Comparison of ENCODE assay signal across 8 mouse cellular contexts in the genomic region with DNA sequence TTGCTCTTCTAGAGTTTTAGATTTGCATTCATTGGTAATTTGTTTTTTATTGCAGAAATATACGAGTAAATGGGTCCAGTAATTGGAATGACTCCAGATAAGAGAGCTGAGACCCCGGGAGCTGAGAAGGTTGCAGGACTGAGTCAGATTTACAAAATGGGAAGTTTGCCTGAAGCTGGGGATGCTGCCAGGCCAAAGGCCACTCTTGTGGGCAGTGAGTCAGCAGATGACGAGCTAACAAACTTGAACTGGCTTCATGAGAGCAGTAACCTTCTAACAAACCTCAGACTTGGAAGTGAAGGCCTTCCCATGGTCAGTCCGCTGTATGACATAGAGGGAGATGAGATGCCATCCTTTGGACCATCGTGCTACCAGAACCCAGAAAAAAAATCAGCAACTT. TPM values are rescaled to one million over a fixed set of nuclear protein-coding genes. Genes with fewer than 3 reads are reported as not detected.
A peak's percentile ranks its signal among the peaks of the same experiment; 100 is the strongest.
DNase-seq lines count a peak whose midpoint lies in the region; ATAC-seq and TF ChIP-seq lines count a peak whose summit lies in the region.

No protein-coding gene starts in this region.

- H3K9ac ChIP-seq in lung, postnatal 0 days (replicated peaks; ENCODE audit: low read depth) = no peak overlapping the region
- no peak overlapping the region for H3K9ac ChIP-seq in forebrain, embryonic 12.5 days
- H3K9ac ChIP-seq in forebrain, postnatal 0 days = no peak overlapping the region

- H3K27me3 ChIP-seq in lung, postnatal 0 days (replicated peaks; ENCODE audit: insufficient read depth, low read length) = no peaks in the 10 kb centered on the region
- no peaks in the 10 kb centered on the region for H3K27me3 ChIP-seq in forebrain, embryonic 12.5 days
- no peaks in the 10 kb centered on the region for H3K27me3 ChIP-seq in forebrain, postnatal 0 days (ENCODE audit: insufficient read depth, low read length)

- no peaks in the 10 kb centered on the region; the same call in 1 of the 2 replicates for H3K36me3 ChIP-seq in lung, postnatal 0 days (ENCODE audit: insufficient read depth, low read length)
- H3K36me3 ChIP-seq in forebrain, embryonic 12.5 days (replicated peaks) = peaks cover 8% of the 10 kb centered on the region
- H3K36me3 ChIP-seq in forebrain, postnatal 0 days (ENCODE audit: insufficient read depth) = peaks cover 4% of the 10 kb centered on the region; the same call in 1 of the 2 replicates

- no peak overlapping the region for H3K4me2 ChIP-seq in lung, postnatal 0 days (replicated peaks; ENCODE audit: low read depth, low read length)
- H3K4me2 ChIP-seq in forebrain, embryonic 12.5 days = no peak overlapping the region
- no peak overlapping the region for H3K4me2 ChIP-seq in forebrain, postnatal 0 days (ENCODE audit: low read depth)

- intact Hi-C loops in left cerebral cortex, postnatal 36 days (cut with DNase I) = no loop called here

- H3K4me1 ChIP-seq in lung, postnatal 0 days (ENCODE audit: insufficient read depth, low read depth, low read length) = peaks cover 3% of the 10 kb centered on the region; the same call in 1 of the 2 replicates
- H3K4me1 ChIP-seq in forebrain, embryonic 12.5 days = no peaks in the 10 kb centered on the region
- H3K4me1 ChIP-seq in forebrain, postnatal 0 days (ENCODE audit: insufficient read depth) = no peaks in the 10 kb centered on the region

- H3K4me3 ChIP-seq in lung, postnatal 0 days (ENCODE audit: low read depth, low read length) = no peak overlapping the region
- no peak overlapping the region for H3K4me3 ChIP-seq in forebrain, embryonic 12.5 days (replicated peaks)
- H3K4me3 ChIP-seq in forebrain, postnatal 0 days (ENCODE audit: low read depth, low read length) = no peak overlapping the region

- TF ChIP-seq EP300 in lung, postnatal 0 days (IDR thresholded peaks at IDR 0.05) = no peak

- H3K27ac ChIP-seq in lung, postnatal 0 days (ENCODE audit: low read length) = no peak overlapping the region
- no peak overlapping the region for H3K27ac ChIP-seq in forebrain, embryonic 12.5 days
- H3K27ac ChIP-seq in forebrain, postnatal 0 days (ENCODE audit: low read depth, low read length) = no peak overlapping the region

- peak; percentile 98 for DNase-seq in NIH3T3 (ENCODE audit: low read depth)
- DNase-seq in adrenal gland, postnatal 25 days = peak; percentile 85
- peak; percentile 56 to 76 for DNase-seq in heart, adult 9 months (ENCODE audit: low spot score in 2 of 2)
- DNase-seq in lung, postnatal 0 days (ENCODE audit: low spot score) = peak; percentile 68
- DNase-seq in left cerebral cortex, postnatal 36 days (ENCODE audit: low spot score in 2 of 2) = no peak
- no peak for DNase-seq in forebrain, postnatal 0 days
- DNase-seq in layer of hippocampus, adult 9-10 months (ENCODE audit: low spot score) = no peak

- 43% methylated on average over 5 of the region's 5 CpGs for WGBS in lung, postnatal 0 days
- WGBS in forebrain, embryonic 12.5 days = 94% methylated on average over 5 of the region's 5 CpGs
- WGBS in forebrain, postnatal 0 days = 75% methylated on average over 5 of the region's 5 CpGs

- ATAC-seq in lung, postnatal 0 days = peak; percentile 54
- no peak for ATAC-seq in forebrain, embryonic 12.5 days (ENCODE audit: low FRiP score)
- no peak for ATAC-seq in forebrain, postnatal 0 days

- H3K9me3 ChIP-seq in lung, postnatal 0 days (ENCODE audit: low read length) = no peaks in the 10 kb centered on the region
- H3K9me3 ChIP-seq in forebrain, embryonic 12.5 days = no peaks in the 10 kb centered on the region
- no peaks in the 10 kb centered on the region for H3K9me3 ChIP-seq in forebrain, postnatal 0 days (ENCODE audit: low read length)

- TF ChIP-seq CTCF in lung, postnatal 0 days (IDR thresholded peaks at IDR 0.05) = no peak
- no peak for TF ChIP-seq CTCF in forebrain, postnatal 0 days (IDR thresholded peaks at IDR 0.05; ENCODE audit: low read depth)

RNA-seq across cellular contexts. Expression of gene Foxn2, which starts 22.1 kb away (rescaled TPM):
- 21.6 and 22.7 TPM in 2 replicates for total RNA-seq in adrenal gland, postnatal 25 days (2021)
- polyA plus RNA-seq in lung, postnatal 0 days (2015; fragmentation: Nextera tagmentation; extraction: Ambion mirVana) = 13.6 and 14.9 TPM in 2 replicates
- 13.4 and 14.9 TPM in 2 replicates for polyA plus RNA-seq in forebrain, embryonic 12.5 days (2016; fragmentation: Nextera tagmentation; extraction: Ambion mirVana)
- 10 to 100 TPM; 14.1 to 14.5 TPM for total RNA-seq in left cerebral cortex, postnatal 36 days (2021)
- total RNA-seq in forebrain, postnatal 0 days (2014; rRNA removed) = 11.2 and 11.5 TPM in 2 replicates
- polyA plus RNA-seq in forebrain, postnatal 0 days (2015; fragmentation: Nextera tagmentation; extraction: Ambion mirVana) = 4.3 and 5.0 TPM in 2 replicates

Comparison
In these comparisons a context has a peak if more than half of its experiments do, and no peak if none do; other contexts are left out.
1. DNase-seq: peak in NIH3T3 (single experiment), adrenal gland, postnatal 25 days (single experiment), heart, adult 9 months (2 of 2) and lung, postnatal 0 days (single experiment); none in left cerebral cortex, postnatal 36 days (0 of 2), forebrain, postnatal 0 days (single experiment) and layer of hippocampus, adult 9-10 months (single experiment).